Mouse (Mus musculus): ENCODE measurements around the gene Sept4. TPM values are rescaled to one million over a fixed set of nuclear protein-coding genes. Genes with fewer than 3 reads are reported as not detected.

Gene Sept4
- total and polyA plus RNA-seq, 3 experiments, result 1.5 to 2.4 TPM; not detected in 1

DNA sequence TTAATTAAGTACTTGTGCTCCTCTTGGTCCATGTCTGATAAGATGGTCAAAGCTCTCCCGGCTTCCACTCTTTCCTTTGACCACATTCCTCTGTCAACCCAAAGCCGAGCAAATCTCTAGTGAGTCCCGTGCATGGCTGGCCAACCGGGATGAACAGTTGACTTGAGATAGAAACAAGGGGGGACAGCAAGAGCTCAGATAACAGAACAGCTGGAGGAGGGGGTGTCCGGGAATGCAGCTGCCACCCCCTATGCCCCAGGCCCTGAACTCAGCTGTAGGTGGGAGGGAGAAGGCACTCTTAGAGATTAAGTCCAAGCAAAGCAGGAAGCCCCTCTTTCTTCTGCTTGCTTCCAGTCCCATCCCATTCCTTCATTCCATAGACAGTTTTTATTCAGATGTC, 2.0 kb downstream of the Sept4 start:
- Histone ChIP-seq H3K4me1 (ENCODE audit: control insufficient read depth in 1 of 2, insufficient read depth in 2 of 2, low read length in 2 of 2) (no peaks in the 10 kb centered on the region), H3K27me3 (ENCODE audit: control insufficient read depth in 1 of 2, insufficient read depth in 2 of 2, low read length in 2 of 2) (peaks cover 16 to 30% of the 10 kb centered on the region in 2 experiments)
- no peak for TF ChIP-seq BHLHE40 (IDR thresholded peaks at IDR 0.05; ENCODE audit: borderline replicate concordance, low read depth, low read length)
- TF ChIP-seq CHD1 (IDR thresholded peaks at IDR 0.05; ENCODE audit: low read depth, low read length), result no peak
- no peak for TF ChIP-seq ZNF384 (IDR thresholded peaks at IDR 0.05; ENCODE audit: low read depth, low read length)
- no peak for TF ChIP-seq SMC3 (IDR thresholded peaks at IDR 0.05; ENCODE audit: low read depth, low read length)
- no peak for TF ChIP-seq SIN3A (IDR thresholded peaks at IDR 0.05; ENCODE audit: low read length)
- TF ChIP-seq HCFC1 (IDR thresholded peaks at IDR 0.05; ENCODE audit: low read depth, low read length), result no peak
- TF ChIP-seq POLR2A (IDR thresholded peaks at IDR 0.05; ENCODE audit: control insufficient read depth in 1 of 2, insufficient read depth in 1 of 2, low read depth in 1 of 2, low read length in 2 of 2, poor library complexity in 1 of 2), result no peak
- TF ChIP-seq MAX (IDR thresholded peaks at IDR 0.05; ENCODE audit: low read length), result no peak
- no peak for TF ChIP-seq ZMIZ1 (IDR thresholded peaks at IDR 0.05; ENCODE audit: low read depth, low read length)
- no peak for TF ChIP-seq MAZ (IDR thresholded peaks at IDR 0.05; ENCODE audit: low read depth, low read length)
- no peak for TF ChIP-seq UBTF (IDR thresholded peaks at IDR 0.05; ENCODE audit: borderline replicate concordance, insufficient read depth, low read depth, low read length)
- no peak for TF ChIP-seq TBP (IDR thresholded peaks at IDR 0.05; ENCODE audit: low read depth, low read length)
- no peak for TF ChIP-seq KAT2A (conservative IDR thresholded peaks at IDR 0.05; ENCODE audit: low read depth, low read length)
- TF ChIP-seq TCF12 (IDR thresholded peaks at IDR 0.05; ENCODE audit: low read depth, low read length), result no peak
- no peak for TF ChIP-seq POLR2AphosphoS5 (IDR thresholded peaks at IDR 0.05; ENCODE audit: borderline replicate concordance, low read depth, low read length)
- TF ChIP-seq ZKSCAN1 (IDR thresholded peaks at IDR 0.05; ENCODE audit: low read depth, low read length), result no peak
- no peak for TF ChIP-seq CHD2 (IDR thresholded peaks at IDR 0.05; ENCODE audit: low read length)

GRCm38 (mm10) chr11:87571361-87571950, 2.8 kb downstream of the Sept4 start:
- DNase-seq (ENCODE audit: low read depth, low spot score), result no peak
- no peak for TF ChIP-seq JUND (IDR thresholded peaks at IDR 0.05; ENCODE audit: low read depth, low read length)
- no peak for TF ChIP-seq POLR2AphosphoS2 (IDR thresholded peaks at IDR 0.05; ENCODE audit: low read length)
- no peak for TF ChIP-seq ZKSCAN1 (IDR thresholded peaks at IDR 0.05; ENCODE audit: low read depth, low read length)
- TF ChIP-seq HCFC1 (IDR thresholded peaks at IDR 0.05; ENCODE audit: low read depth, low read length), result no peak
- TF ChIP-seq TCF12 (IDR thresholded peaks at IDR 0.05; ENCODE audit: low read depth, low read length), result no peak
- no peak for TF ChIP-seq ETS1 (IDR thresholded peaks at IDR 0.05; ENCODE audit: low read depth, low read length)
- TF ChIP-seq MAX (IDR thresholded peaks at IDR 0.05; ENCODE audit: low read length), result no peak
- TF ChIP-seq MEF2A (IDR thresholded peaks at IDR 0.05; ENCODE audit: extremely low read depth, insufficient replicate concordance, low read depth, low read length, poor library complexity, severe bottlenecking), result no peak
- Histone ChIP-seq H3K9me3 (replicated peaks; ENCODE audit: insufficient read depth, low read length) (no peaks in the 10 kb centered on the region), H3K27ac (ENCODE audit: control insufficient read depth, low read depth, low read length) (no peak overlapping the region), H3K36me3 (ENCODE audit: control insufficient read depth in 1 of 2, insufficient read depth in 2 of 2, low read length in 2 of 2) (no peaks in the 10 kb centered on the region), H3K4me3 (ENCODE audit: control insufficient read depth in 1 of 2, insufficient read depth in 1 of 2, low read depth in 2 of 2, low read length in 2 of 2) (no peak overlapping the region), H3K4me1 (ENCODE audit: control insufficient read depth in 1 of 2, insufficient read depth in 2 of 2, low read length in 2 of 2) (no peaks in the 10 kb centered on the region), H3K27me3 (ENCODE audit: control insufficient read depth in 1 of 2, insufficient read depth in 2 of 2, low read length in 2 of 2) (peaks cover 16 to 28% of the 10 kb centered on the region in 2 experiments), H3K9ac (ENCODE audit: control insufficient read depth, low read depth, low read length, poor library complexity, severe bottlenecking) (no peak overlapping the region), H3K79me2 (ENCODE audit: control insufficient read depth, insufficient read depth, low read length, poor library complexity) (no peaks in the 10 kb centered on the region)

More for the DNA sequence above, 2.0 kb downstream of the Sept4 start:
- Histone ChIP-seq H3K9me3 (replicated peaks; ENCODE audit: insufficient read depth, low read length) (no peaks in the 10 kb centered on the region), H3K4me3 (ENCODE audit: control insufficient read depth in 1 of 2, insufficient read depth in 1 of 2, low read depth in 2 of 2, low read length in 2 of 2) (no peak overlapping the region), H3K27ac (ENCODE audit: control insufficient read depth, low read depth, low read length) (no peak overlapping the region), H3K9ac (ENCODE audit: control insufficient read depth, low read depth, low read length, poor library complexity, severe bottlenecking) (no peak overlapping the region), H3K79me2 (ENCODE audit: control insufficient read depth, insufficient read depth, low read length, poor library complexity) (no peaks in the 10 kb centered on the region), H3K36me3 (ENCODE audit: control insufficient read depth in 1 of 2, insufficient read depth in 2 of 2, low read length in 2 of 2) (no peaks in the 10 kb centered on the region)
- DNase-seq (ENCODE audit: low read depth, low spot score), result no peak

All from MEL (cell line).